Mouse (Mus musculus) bone marrow macrophage, adult 2 months (primary cell): ENCODE measurements around the gene Atp6v1g1. TPM values are rescaled to one million over a fixed set of nuclear protein-coding genes. Genes with fewer than 3 reads are reported as not detected.

Source experiments
- H3K27ac ChIP-seq: 2 replicates; pipeline ENCODE4 v1.5.1; 2012; ENCODE audit warnings: low read depth, low read length; ENCODE audit not compliant: insufficient read depth
- H3K4me1 ChIP-seq: 2 replicates; pipeline ENCODE4 v1.6.1; 2012; ENCODE audit warnings: low read length; ENCODE audit not compliant: control insufficient read depth, insufficient read depth
- H3K4me3 ChIP-seq: 2 replicates; pipeline ENCODE4 v1.5.1; 2012; ENCODE audit warnings: mild to moderate bottlenecking, low read length, moderate library complexity; ENCODE audit not compliant: insufficient read depth
- CTCF ChIP-seq: IDR thresholded peaks from 2 replicates; pipeline ENCODE4 v1.5.1; 2012; ENCODE audit warnings: low read depth, mild to moderate bottlenecking, low read length, moderate library complexity
- POLR2A ChIP-seq: IDR thresholded peaks from 2 replicates; pipeline ENCODE4 v1.6.1; 2012; ENCODE audit warnings: mild to moderate bottlenecking, low read depth, low read length, borderline replicate concordance
- polyA plus RNA-seq: library from polyadenylated mRNA; stranded (reverse); fragments of >200 nt; gene quantifications from 2 replicates; pipeline ENCODE4 v1.2.4, GENCODE M21; 2012; ENCODE audit not compliant: missing spikeins, insufficient read depth, insufficient read length

The Atp6v1g1 gene
- polyA plus RNA-seq, 1 experiment: 270 TPM

DNA sequence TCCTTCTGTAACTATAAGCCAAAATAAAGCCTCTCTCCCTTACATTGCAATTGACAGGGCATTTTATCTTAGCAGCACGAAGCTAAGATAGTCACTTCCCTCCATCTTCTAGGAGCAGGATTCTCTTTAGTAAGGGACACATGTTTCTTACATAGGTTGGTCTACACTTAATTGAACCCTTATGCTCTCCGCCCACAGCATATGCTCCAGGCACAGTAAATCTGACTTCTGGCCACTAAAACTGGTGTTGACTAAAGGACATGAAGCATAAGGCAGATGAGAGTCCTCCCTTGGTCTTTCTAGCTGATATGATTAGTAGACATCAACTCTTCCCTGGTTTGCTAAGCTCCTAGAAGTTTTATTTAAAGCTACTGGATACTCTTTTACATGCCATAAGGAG lies 31.7 kb upstream of the Atp6v1g1 start:
- TF ChIP-seq POLR2A (no peak), CTCF (no peak)
- Histone ChIP-seq H3K4me3 (no peak overlapping the region), H3K4me1 (no peaks in the 10 kb centered on the region), H3K27ac (no peak overlapping the region)

- Histone ChIP-seq H3K27ac (no peak overlapping the region), H3K4me1 (no peaks in the 10 kb centered on the region), H3K4me3 (no peak overlapping the region)
- TF ChIP-seq CTCF (no peak), POLR2A (no peak)
These were observed 30.1 kb upstream of the Atp6v1g1 start for GRCm38 (mm10) chr4:63514454-63514984.

DNA sequence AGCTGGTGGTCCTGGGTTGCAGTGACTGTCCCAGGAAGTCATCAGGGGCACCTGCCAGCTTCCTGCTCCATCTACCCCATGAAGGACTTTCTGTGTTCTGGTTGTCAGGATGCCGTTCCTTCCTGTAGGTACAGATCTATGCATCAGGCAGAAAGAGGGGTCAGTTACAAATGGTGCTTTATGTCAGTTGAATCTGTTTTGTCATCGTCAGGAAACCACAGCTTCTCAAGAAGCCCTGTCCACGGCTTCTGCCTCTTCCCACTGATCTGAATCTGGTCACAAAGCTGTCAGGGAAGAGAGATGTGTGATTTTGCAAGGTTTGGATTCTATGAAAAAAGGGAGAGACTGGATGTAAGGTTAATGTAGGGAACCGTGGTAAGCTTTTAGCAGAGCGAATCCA lies 29.6 kb upstream of the Atp6v1g1 start:
- no peak overlapping the region for H3K27ac ChIP-seq
- no peaks in the 10 kb centered on the region for H3K4me1 ChIP-seq
- no peak for TF ChIP-seq CTCF
- TF ChIP-seq POLR2A: no peak
- H3K4me3 ChIP-seq: no peak overlapping the region

GRCm38 (mm10) chr4:63521813-63522419 lies 22.7 kb upstream of the Atp6v1g1 start:
- Histone ChIP-seq H3K4me3 (no peak overlapping the region), H3K4me1 (no peaks in the 10 kb centered on the region), H3K27ac (no peak overlapping the region)
- TF ChIP-seq POLR2A: no peak
- TF ChIP-seq CTCF: no peak

DNA sequence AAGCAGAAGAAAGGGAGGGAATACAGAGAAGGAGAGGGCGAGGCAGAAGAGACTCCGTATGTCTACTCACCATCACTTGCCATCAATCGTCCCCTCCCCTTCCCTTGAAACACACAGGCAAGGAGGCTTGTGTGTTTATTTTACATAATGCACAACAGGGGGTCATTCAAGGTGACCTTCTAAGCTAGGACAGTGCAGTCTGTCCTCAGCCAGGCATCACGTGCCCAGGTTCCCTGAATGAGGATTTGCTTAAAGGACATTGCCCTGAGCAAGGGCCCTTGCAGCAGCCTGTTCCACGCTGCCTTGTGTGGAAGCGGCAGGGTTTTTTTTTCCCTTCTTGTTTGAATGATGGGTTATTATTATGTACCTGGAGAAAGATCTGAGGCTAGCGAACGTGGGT lies 19.1 kb upstream of the Atp6v1g1 start:
- no peak overlapping the region for H3K27ac ChIP-seq
- TF ChIP-seq CTCF (no peak), POLR2A (no peak)
- peaks cover 2% of the 10 kb centered on the region; the same call in 1 of the 2 replicates for H3K4me1 ChIP-seq
- H3K4me3 ChIP-seq: no peak overlapping the region

DNA sequence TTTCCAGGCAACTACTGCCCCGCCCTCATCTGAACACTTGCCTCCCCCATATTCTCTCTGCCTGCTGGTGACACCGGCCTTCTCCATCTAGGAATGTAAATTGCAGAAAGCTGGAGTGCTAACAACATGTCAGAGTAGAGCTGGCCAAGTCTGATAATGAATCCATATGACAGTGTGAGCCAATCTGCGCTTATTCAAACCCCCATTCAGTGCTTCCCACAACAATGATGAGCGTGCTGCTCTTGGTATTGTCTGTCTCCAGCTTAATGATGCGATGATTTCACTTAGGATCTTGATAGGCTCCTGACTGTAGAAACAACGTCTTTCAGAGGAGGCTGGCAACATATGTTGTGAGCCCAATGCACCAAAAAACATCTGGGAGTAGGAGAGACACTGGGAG lies 15.6 kb upstream of the Atp6v1g1 start:
- no peak overlapping the region for H3K27ac ChIP-seq
- TF ChIP-seq POLR2A (no peak), CTCF (no peak)
- H3K4me1 ChIP-seq: peaks cover 16% of the 10 kb centered on the region
- no peak overlapping the region for H3K4me3 ChIP-seq

DNA sequence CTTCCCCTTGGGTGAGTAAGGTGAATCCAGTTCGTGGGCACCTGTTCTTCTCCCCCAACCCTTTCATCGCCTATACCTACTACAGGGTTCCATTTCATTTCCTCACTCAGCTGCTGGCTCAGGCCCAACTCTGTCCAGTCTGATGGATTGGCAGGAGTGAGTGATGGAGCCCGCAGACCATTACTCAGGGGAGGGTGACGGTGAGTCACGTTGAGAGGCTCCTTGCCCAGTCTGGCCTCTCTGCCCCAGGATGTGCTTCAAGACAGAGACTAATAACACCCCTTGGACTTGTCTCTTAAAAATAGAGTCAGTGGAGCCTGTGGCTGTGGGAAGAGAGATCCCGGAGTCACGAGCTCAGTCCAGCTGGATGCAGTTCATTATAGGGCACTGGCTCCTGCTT lies 14.2 kb upstream of the Atp6v1g1 start:
- Histone ChIP-seq H3K27ac (no peak overlapping the region), H3K4me3 (no peak overlapping the region), H3K4me1 (peaks cover 16% of the 10 kb centered on the region)
- TF ChIP-seq POLR2A: no peak
- no peak for TF ChIP-seq CTCF

- Histone ChIP-seq H3K4me1 (peaks cover 26% of the 10 kb centered on the region), H3K27ac (no peak overlapping the region), H3K4me3 (no peak overlapping the region)
- TF ChIP-seq CTCF: no peak
- no peak for TF ChIP-seq POLR2A
These were observed 7.0 kb upstream of the Atp6v1g1 start for GRCm38 (mm10) chr4:63537602-63538001.

GRCm38 (mm10) chr4:63542209-63542608 lies 2.4 kb upstream of the Atp6v1g1 start:
- Histone ChIP-seq H3K4me1 (peaks cover 44% of the 10 kb centered on the region), H3K27ac (no peak overlapping the region), H3K4me3 (no peak overlapping the region)
- TF ChIP-seq CTCF: no peak
- TF ChIP-seq POLR2A: no peak

DNA sequence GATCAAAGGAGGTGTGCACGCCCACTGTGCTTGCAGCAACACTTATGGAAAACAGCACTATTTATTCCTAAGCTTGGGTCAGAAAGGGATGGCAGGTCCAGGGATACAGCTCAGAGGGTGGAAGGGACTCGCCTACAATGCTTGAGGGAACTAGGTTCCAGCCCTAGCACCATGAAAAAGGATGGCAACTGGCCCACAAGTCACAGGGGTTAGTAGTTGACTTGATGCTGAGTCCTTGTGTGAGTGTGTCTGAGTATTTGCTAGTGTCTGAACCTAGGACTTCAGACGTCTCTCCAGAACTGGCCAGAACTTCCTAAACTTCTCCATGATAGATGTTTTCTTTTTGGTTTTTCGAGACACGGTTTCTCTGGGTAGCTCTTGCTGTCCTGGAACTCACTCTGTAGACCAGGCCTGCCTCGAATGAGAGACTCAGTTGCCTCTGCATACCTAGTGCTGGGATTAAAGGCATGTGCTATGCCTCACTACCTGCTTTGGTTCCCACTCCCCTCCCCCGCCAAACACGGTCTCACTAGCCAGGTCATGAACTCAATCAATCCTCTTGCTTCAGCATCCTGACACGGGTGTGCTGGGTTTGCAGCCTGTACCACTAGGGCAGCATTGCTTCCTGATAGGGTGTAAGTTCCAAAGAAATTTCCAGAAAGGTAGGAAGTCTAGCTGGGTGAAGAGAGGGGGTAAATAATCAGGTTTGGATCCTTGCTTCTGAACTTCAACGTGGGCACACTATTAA lies 652 bp upstream of the Atp6v1g1 start:
- peak overlapping the region; percentile 11; the same call in 1 of the 2 replicates for H3K4me3 ChIP-seq
- H3K27ac ChIP-seq: peak overlapping the region; percentile 77
- peaks cover 47% of the 10 kb centered on the region for H3K4me1 ChIP-seq
- TF ChIP-seq POLR2A (no peak), CTCF (no peak)
